Mouse (Mus musculus) stomach, embryonic 14.5 days (tissue): Measurements from ENCODE around the gene Socs7. TPM values are rescaled to one million over a fixed set of nuclear protein-coding genes. Genes with fewer than 3 reads are reported as not detected.

ENCODE experiments used
- ATAC-seq: fragments of 200-750 bp; cut with Nextera tagmentation; 2 replicates; pipeline ENCODE4 v1.8.0; 2017; ENCODE audit warnings: low read depth, moderate TSS enrichment; ENCODE audit not compliant: insufficient number of reproducible peaks, insufficient read depth, low FRiP score
- H3K27ac ChIP-seq: fragments of 300-500 bp; sonication (generic); 2 replicates; pipeline ENCODE4 v1.5.1; 2014; ENCODE audit warnings: mild to moderate bottlenecking, low read length, moderate library complexity, mixed read lengths
- H3K27me3 ChIP-seq: fragments of 300-500 bp; sonication (generic); 2 replicates; pipeline ENCODE4 v1.6.1; 2014; ENCODE audit warnings: low read length, control low read depth, mixed read lengths; ENCODE audit not compliant: control insufficient read depth, insufficient read depth
- H3K36me3 ChIP-seq: fragments of 300-500 bp; sonication (generic); 2 replicates; pipeline ENCODE4 v1.6.1; 2014; ENCODE audit warnings: mild to moderate bottlenecking, control low read depth, low read length, moderate library complexity, mixed read lengths; ENCODE audit not compliant: control insufficient read depth, insufficient read depth
- H3K4me1 ChIP-seq: fragments of 300-500 bp; sonication (generic); 2 replicates; pipeline ENCODE4 v1.6.1; 2014; ENCODE audit warnings: low read length, control low read depth, mixed read lengths; ENCODE audit not compliant: control insufficient read depth, insufficient read depth
- H3K4me2 ChIP-seq: fragments of 300-500 bp; sonication (generic); replicated peaks from 2 replicates; pipeline ENCODE4 v1.6.1; 2014; ENCODE audit warnings: low read depth, low read length, control low read depth
- H3K4me3 ChIP-seq: fragments of 300-500 bp; sonication (generic); 2 replicates; pipeline ENCODE4 v1.5.1; 2014; ENCODE audit warnings: low read depth, low read length, control low read depth
- H3K9ac ChIP-seq: fragments of 300-500 bp; sonication (generic); replicated peaks from 2 replicates; pipeline ENCODE4 v1.6.1; 2014; ENCODE audit warnings: low read depth, mild to moderate bottlenecking, control low read depth, low read length, moderate library complexity, mixed read lengths
- H3K9me3 ChIP-seq: fragments of 300-500 bp; sonication (generic); 2 replicates; pipeline ENCODE4 v1.6.1; 2016; ENCODE audit warnings: low read depth, low read length, control low read depth; ENCODE audit not compliant: control insufficient read depth
- WGBS: fragments of 180-500 bp; shearing (Covaris S2); extraction: QIAGEN DNeasy Blood & Tissue Kit; methylation state at CpG from one replicate; pipeline ENCODE4 v1.1.7; 2014; 5-methylcytosine and 5-hydroxymethylcytosine counted together
- polyA plus RNA-seq: library from polyadenylated mRNA; unstranded; fragments of >200 nt; fragmentation: Nextera tagmentation; extraction: Ambion mirVana; gene quantifications from 2 replicates; pipeline ENCODE4 v1.2.1, GENCODE M21; 2014

Gene Socs7
- polyA plus RNA-seq, 1 experiment from 2014 or later: 3.0 TPM

DNA sequence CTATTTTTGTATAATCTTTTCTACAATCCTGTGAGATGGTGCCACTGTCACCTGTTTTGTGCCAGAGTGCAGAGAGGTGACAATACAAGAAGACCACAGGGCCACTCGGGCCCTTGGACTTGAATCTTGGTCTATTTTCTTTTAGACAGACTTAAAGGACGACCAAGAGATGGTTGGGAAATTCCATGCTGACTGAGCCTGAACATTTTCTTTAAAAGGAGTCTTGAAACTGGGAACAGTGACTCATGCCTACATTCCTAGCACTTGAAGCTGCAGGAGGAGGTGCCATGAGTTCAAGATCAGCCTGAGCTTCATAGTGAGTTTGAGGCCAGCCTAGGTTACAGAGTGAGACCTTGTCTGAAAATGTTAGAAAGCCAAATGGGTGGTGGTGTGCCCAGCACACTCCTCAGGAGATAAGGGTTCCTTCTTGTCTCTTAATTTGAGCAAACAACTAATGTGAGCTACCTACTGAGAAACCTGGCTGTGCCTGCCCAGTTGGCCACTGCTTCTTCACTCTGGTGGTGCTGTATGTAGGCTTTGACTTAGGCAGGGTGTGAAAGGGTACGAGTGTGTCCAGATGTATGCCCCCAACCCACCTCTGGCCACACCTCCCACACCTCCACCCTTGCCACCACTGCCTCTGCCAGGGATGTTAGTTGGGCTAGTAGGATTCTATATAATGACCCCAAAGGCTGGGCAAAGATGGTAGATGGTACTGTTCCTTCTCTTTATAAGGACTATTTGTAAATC lies 39.5 kb downstream of the Socs7 start:
- no peak overlapping the region for H3K4me2 ChIP-seq
- no peak overlapping the region for H3K4me3 ChIP-seq
- no peaks in the 10 kb centered on the region for H3K36me3 ChIP-seq
- ATAC-seq: no peak
- H3K27ac ChIP-seq: no peak overlapping the region
- peaks cover 28% of the 10 kb centered on the region for H3K4me1 ChIP-seq
- WGBS: 77% methylated on average over 3 of the region's 3 CpGs
- H3K9me3 ChIP-seq: no peaks in the 10 kb centered on the region
- no peaks in the 10 kb centered on the region for H3K27me3 ChIP-seq
- H3K9ac ChIP-seq: no peak overlapping the region

DNA sequence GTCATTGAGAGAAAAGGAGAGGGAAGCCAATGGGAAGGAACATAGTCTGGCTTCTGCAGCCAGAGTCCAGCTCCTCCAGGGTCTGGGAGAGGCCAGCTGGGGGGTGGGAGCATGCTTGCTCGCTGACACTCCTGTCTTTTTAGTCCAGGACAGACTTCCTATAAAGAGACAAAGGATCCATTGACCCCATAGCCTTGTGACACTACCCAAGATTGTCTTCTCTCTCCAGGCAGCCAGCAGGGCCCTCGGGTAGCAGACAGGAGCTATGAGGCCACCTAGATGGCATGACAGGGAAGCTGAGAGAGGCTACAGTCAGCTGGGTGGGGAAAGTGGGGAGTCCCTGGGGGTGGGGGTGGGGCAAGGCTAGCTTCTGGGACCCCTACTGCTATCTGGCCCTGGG lies 40.4 kb downstream of the Socs7 start:
- Histone ChIP-seq H3K27me3 (no peaks in the 10 kb centered on the region), H3K9ac (no peak overlapping the region), H3K36me3 (no peaks in the 10 kb centered on the region), H3K9me3 (no peaks in the 10 kb centered on the region), H3K4me1 (peaks cover 34% of the 10 kb centered on the region), H3K27ac (peak overlapping the region; percentile 48), H3K4me3 (no peak overlapping the region), H3K4me2 (no peak overlapping the region)
- no peak for ATAC-seq
- 47% methylated on average over 2 of the region's 2 CpGs for WGBS

DNA sequence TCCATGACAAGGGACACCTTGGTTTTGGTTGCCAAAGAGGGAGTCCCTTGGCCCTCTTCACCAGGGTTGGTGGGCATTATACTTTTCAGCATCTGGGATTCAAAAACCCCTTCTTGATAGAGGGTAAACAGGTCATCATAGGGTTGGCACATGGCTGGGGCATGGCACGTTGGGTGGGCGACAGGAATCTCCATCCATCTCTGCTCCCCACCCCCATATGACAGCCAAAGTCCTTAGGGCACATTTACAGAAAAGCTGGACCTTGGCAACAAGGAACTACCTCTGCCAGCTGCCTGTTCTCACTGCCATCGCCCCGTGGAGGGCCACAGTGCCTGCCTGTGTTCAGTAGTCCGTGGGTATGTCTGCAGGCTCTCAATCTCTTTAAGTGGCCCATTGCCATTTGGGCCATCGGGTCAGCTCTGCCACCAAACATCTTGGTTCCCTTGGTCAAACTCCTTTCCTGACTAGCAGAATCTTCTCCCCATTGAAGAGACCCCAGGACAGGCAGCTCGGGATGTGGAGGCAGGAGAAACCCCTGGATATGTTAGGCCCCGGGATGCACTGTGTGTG lies 41.3 kb downstream of the Socs7 start:
- peak overlapping the region; percentile 90 for H3K4me2 ChIP-seq
- no peak overlapping the region for H3K9ac ChIP-seq
- no peaks in the 10 kb centered on the region for H3K9me3 ChIP-seq
- WGBS: 33% methylated on average over 8 of the region's 8 CpGs
- peak overlapping the region; percentile 56 for H3K4me3 ChIP-seq
- no peak overlapping the region for H3K27ac ChIP-seq
- ATAC-seq: no peak
- no peaks in the 10 kb centered on the region for H3K36me3 ChIP-seq
- H3K4me1 ChIP-seq: peaks cover 34% of the 10 kb centered on the region
- no peaks in the 10 kb centered on the region for H3K27me3 ChIP-seq

DNA sequence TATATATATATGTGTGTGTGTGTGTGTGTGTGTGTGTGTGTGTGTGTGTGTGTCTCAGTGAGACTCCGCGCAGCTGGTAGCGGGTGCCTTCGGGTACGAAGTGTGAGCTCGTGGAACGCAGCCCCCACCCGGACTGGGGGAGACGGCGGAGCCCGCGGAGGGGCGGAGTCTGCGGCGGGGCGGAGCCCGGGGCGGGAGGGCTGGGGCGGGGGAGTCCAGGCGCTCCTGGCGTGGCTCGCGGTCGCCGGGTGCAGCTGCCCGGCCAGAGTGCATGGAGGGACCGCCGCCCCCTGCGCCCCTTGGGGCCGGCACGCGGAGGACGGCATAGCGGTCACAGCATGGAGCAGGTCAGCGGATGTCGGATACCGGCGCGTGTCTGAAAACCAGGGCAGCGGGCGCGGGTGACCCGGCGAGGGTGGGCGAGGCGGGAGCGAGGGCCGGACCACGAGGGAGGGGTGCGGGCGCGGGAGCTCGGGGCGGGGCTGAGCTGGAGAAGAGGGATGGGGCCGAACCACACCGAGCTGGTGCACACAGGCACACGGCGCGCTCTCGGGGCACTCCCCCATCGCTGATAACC lies 41.9 kb downstream of the Socs7 start:
- ATAC-seq: peak; percentile 46
- Histone ChIP-seq H3K9me3 (no peaks in the 10 kb centered on the region), H3K4me1 (peaks cover 34% of the 10 kb centered on the region), H3K36me3 (no peaks in the 10 kb centered on the region), H3K4me3 (peak overlapping the region; percentile 56), H3K27ac (no peak overlapping the region), H3K27me3 (no peaks in the 10 kb centered on the region), H3K4me2 (peak overlapping the region; percentile 90), H3K9ac (peak overlapping the region; percentile 38)
- under 1% methylated on average over 59 of the region's 61 CpGs for WGBS

DNA sequence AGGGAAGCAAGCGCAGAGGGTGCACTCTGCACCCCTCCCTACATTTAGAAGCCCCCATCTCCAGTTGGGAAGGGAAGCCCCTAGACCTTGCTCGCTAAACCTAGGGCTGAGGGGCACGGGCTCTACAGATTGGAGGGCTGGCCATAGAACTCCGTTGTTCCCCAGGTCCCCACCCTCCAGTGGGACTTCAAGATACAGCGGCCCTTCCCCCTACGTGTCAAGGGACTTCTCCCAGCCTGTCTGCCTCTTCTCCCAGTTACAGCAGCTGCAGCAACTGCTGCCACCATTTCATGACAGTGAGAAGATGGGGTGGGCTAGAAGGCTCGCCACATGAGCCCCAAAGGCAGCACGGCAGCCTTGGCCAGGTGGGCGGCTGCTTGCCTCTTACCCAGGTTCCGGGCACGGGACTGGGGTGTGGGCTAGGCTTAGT lies 42.4 kb downstream of the Socs7 start:
- H3K9me3 ChIP-seq: no peaks in the 10 kb centered on the region
- H3K4me1 ChIP-seq: peaks cover 34% of the 10 kb centered on the region
- no peaks in the 10 kb centered on the region for H3K27me3 ChIP-seq
- peak overlapping the region; percentile 90 for H3K4me2 ChIP-seq
- H3K4me3 ChIP-seq: peak overlapping the region; percentile 56
- ATAC-seq: peak; percentile 20; the same call in 1 of the 2 replicates
- no peaks in the 10 kb centered on the region for H3K36me3 ChIP-seq
- H3K9ac ChIP-seq: peak overlapping the region; percentile 38; the same call in 1 of the 2 replicates
- 4% methylated on average over 11 of the region's 11 CpGs for WGBS
- peak overlapping the region; percentile 10; the same call in 1 of the 2 replicates for H3K27ac ChIP-seq

DNA sequence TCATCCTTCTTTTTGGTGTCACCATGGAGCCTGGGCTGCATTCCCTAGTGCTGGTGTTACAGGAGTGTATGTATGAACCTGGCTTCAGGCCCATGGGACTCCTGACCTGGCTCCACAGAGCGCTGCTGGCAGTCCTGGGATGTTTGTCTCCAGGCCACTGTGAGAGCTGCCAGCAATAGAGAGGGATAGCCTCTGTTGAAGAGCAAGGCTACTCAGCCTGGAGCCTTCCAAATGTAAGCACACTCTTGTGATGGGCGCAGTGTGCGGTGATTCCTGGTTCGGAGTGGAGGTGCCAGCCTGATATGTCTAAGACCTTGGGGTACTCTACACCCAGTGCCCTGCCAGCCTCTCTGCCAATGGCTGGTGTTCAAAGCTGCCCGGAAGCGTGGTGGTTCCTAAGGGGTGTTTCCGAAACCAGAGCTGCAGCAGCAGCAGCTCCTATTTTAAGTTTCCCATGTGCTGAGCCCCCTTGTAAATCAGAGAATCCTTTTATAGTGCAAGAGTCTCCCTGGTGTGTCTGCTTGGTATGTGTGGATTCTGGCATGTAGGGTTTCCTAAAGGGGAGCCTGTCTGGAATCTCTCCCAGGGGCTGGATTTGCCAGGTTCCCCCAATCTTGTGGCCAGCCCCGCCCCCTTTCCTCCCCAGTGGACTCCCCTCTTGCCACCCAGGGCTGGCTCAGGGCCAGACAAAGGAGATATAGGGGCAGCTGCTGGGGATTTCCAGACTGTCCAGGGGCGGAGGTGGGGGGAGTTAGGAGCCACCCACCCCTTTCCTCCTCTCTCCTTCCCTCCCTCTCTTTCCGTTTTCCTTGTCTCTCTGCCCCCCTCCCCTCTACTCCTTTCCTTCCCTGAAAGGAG lies 44.0 kb downstream of the Socs7 start:
- Histone ChIP-seq H3K4me1 (peaks cover 27% of the 10 kb centered on the region), H3K9me3 (no peaks in the 10 kb centered on the region), H3K9ac (no peak overlapping the region), H3K27me3 (no peaks in the 10 kb centered on the region), H3K4me3 (no peak overlapping the region), H3K4me2 (peak overlapping the region; percentile 22; the same call in 1 of the 2 replicates), H3K36me3 (no peaks in the 10 kb centered on the region), H3K27ac (peak overlapping the region; percentile 63; the same call in 1 of the 2 replicates)
- WGBS: 61% methylated on average over 10 of the region's 10 CpGs
- ATAC-seq: peak; percentile 12; the same call in 1 of the 2 replicates

DNA sequence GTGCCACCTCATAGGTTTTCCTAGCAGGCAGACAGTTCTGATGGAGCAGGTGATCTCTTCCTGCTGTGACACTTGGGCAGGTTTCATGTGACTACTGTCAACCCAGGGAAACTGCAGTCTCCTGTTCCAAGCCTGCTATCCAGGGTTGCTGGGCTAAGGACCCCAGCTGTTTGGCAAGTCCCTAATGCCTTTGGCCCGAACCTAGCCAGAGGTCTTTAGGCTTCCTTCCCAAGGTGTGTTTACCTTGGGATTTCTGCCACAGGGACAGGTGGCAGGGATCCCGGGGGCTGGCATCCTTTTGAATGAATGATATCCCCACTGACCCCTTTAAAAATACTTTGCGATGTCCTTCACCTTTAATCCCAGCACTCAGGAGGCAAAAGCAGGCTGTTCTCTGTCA lies 45.1 kb downstream of the Socs7 start:
- no peaks in the 10 kb centered on the region for H3K9me3 ChIP-seq
- H3K27me3 ChIP-seq: no peaks in the 10 kb centered on the region
- no peaks in the 10 kb centered on the region for H3K36me3 ChIP-seq
- H3K9ac ChIP-seq: no peak overlapping the region
- no peak for ATAC-seq
- H3K4me1 ChIP-seq: peaks cover 27% of the 10 kb centered on the region
- no peak overlapping the region for H3K4me2 ChIP-seq
- WGBS: 58% methylated on average over 3 of the region's 3 CpGs
- H3K27ac ChIP-seq: no peak overlapping the region
- no peak overlapping the region for H3K4me3 ChIP-seq

DNA sequence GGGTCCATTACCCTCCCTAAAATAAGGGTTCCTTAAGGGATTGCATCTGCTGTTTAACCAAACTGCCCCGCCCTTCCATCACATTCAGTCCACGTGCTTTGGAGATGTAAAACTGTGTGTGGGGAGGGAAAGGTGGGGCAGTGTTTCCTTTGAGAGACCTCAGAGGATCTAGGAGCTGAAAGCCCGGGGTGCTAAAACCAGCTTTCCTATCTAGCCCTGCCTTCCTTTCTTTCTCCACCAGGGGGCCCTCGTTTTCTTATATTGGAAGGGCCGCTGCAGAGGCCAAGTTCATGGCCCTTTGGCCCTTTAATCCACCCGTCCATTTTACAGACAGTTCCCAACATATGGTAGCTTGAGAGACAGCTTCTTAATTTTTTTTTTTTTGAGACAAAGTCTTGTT lies 45.8 kb downstream of the Socs7 start:
- no peak overlapping the region for H3K4me3 ChIP-seq
- no peaks in the 10 kb centered on the region for H3K27me3 ChIP-seq
- no peaks in the 10 kb centered on the region for H3K9me3 ChIP-seq
- H3K4me1 ChIP-seq: peaks cover 27% of the 10 kb centered on the region
- WGBS: 2% methylated on average over 6 of the region's 6 CpGs
- H3K27ac ChIP-seq: no peak overlapping the region
- H3K4me2 ChIP-seq: no peak overlapping the region
- ATAC-seq: no peak
- H3K36me3 ChIP-seq: no peaks in the 10 kb centered on the region
- no peak overlapping the region for H3K9ac ChIP-seq
